Mouse (Mus musculus) bone marrow macrophage, adult 2 months (primary cell): ENCODE results near the gene Btg4.

ENCODE experiments used
- CTCF ChIP-seq: IDR thresholded peaks from 2 replicates; pipeline ENCODE4 v1.5.1; 2012; ENCODE audit warnings: low read depth, mild to moderate bottlenecking, low read length, moderate library complexity
- POLR2A ChIP-seq: IDR thresholded peaks from 2 replicates; pipeline ENCODE4 v1.6.1; 2012; ENCODE audit warnings: mild to moderate bottlenecking, low read depth, low read length, borderline replicate concordance

DNA sequence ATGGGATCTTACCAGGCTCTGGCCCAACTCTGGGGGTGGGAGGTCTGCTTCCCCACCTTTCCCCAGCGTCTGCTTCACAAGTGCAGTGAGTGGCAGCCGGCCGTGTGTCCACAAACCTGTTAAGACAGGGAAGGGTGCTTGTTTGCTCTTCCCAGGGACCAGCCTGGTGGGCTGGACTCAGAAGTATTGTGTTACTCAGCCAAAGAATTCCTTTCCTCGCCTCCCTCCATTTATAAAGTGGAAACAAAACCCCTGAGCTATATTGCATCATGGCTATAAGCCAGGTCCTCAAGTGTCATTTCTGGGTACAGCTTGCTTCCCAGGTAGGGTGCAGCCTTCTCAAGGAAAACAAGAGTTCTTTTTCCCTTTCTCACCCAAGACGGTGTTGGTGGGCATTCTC, 108.0 kb downstream of the Btg4 start:
- TF ChIP-seq POLR2A = no peak
- TF ChIP-seq CTCF = no peak
